In the genomic region with DNA sequence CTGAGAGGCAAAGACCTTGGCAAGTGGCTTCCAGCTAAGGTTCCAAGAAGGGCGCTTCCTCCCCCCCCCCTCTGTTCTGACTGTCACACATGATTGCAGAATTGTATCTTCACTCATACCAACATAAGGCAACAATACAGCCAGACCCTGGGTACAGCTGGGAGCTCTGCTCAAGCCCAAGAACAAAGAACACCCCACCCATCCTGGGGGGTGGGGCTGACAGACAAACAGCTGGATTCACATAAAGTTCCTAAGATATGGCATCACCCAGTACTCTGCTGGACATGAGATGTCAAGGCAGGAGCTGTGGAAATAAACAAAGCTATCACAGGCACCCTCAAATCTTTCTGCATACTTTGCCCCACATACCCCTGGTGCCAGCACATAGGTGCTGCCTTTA, we compare ENCODE assay signal across 21 mouse cellular contexts.
DNase-seq lines count a peak whose midpoint lies in the region; ATAC-seq and TF ChIP-seq lines count a peak whose summit lies in the region.
"Had no signal": no experiment of that assay in that cellular context is flagged by ENCODE, and none has a peak within 500 bp of the region (broad histone marks: within the 10 kb centered on the region; RNA-seq: fewer than 3 reads in every experiment).

No protein-coding gene starts in this region.

- no peaks in the 10 kb centered on the region for H3K9me3 ChIP-seq in kidney, embryonic 15.5 days (replicated peaks)
- H3K9me3 ChIP-seq in midbrain, embryonic 14.5 days (ENCODE audit: control insufficient read depth, low read length) = no peaks in the 10 kb centered on the region
- H3K9me3 ChIP-seq: embryonic facial prominence, embryonic 15.5 days; forebrain, embryonic 15.5 days; limb, embryonic 12.5 days had no signal

- no peak overlapping the region for H3K4me3 ChIP-seq in kidney, adult 2 months (ENCODE audit: insufficient read depth, low read depth, low read length)
- no peak overlapping the region for H3K4me3 ChIP-seq in kidney, embryonic 15.5 days (replicated peaks)
- peak overlapping the region; percentile 3; the same call in 1 of the 2 replicates for H3K4me3 ChIP-seq in testis, adult 2 months (ENCODE audit: control insufficient read depth, low read depth, low read length)
- no peak overlapping the region for H3K4me3 ChIP-seq in midbrain, embryonic 14.5 days (replicated peaks; ENCODE audit: low read depth, low read length)
- H3K4me3 ChIP-seq: embryonic facial prominence, embryonic 15.5 days; forebrain, embryonic 15.5 days; limb, embryonic 12.5 days had no signal

- intact Hi-C loops in heart, postnatal 25 days (cut with DNase I) = no loop called here

- ATAC-seq in kidney, embryonic 15.5 days (replicated peaks; ENCODE audit: low FRiP score) = no peak
- no peak for ATAC-seq in midbrain, embryonic 14.5 days (ENCODE audit: low FRiP score, low TSS enrichment)
- ATAC-seq: forebrain, embryonic 15.5 days; hindbrain, postnatal 0 days; liver, postnatal 0 days; Patski had no signal

- H3K9ac ChIP-seq in kidney, embryonic 15.5 days = no peak overlapping the region
- no peak overlapping the region for H3K9ac ChIP-seq in midbrain, embryonic 14.5 days (replicated peaks; ENCODE audit: low read length)
- H3K9ac ChIP-seq: embryonic facial prominence, embryonic 15.5 days; forebrain, embryonic 15.5 days; limb, embryonic 12.5 days; liver, postnatal 0 days had no signal

- TF ChIP-seq POLR2A in kidney, adult 2 months (IDR thresholded peaks at IDR 0.05; ENCODE audit: low read depth, low read length) = no peak
- no peak for TF ChIP-seq POLR2A in testis, adult 2 months (IDR thresholded peaks at IDR 0.05; ENCODE audit: control insufficient read depth, low read depth, low read length)

- no peaks in the 10 kb centered on the region for H3K36me3 ChIP-seq in kidney, adult 2 months (ENCODE audit: control insufficient read depth, insufficient read depth, low read length)
- no peaks in the 10 kb centered on the region for H3K36me3 ChIP-seq in kidney, embryonic 15.5 days
- H3K36me3 ChIP-seq in testis, adult 2 months (ENCODE audit: control insufficient read depth, insufficient read depth, low read length) = no peaks in the 10 kb centered on the region
- H3K36me3 ChIP-seq in midbrain, embryonic 14.5 days (ENCODE audit: control insufficient read depth, insufficient read depth, low read length) = no peaks in the 10 kb centered on the region
- H3K36me3 ChIP-seq: embryonic facial prominence, embryonic 15.5 days; forebrain, embryonic 15.5 days; limb, embryonic 12.5 days had no signal

- no peaks in the 10 kb centered on the region for H3K27me3 ChIP-seq in kidney, adult 2 months (replicated peaks; ENCODE audit: control insufficient read depth, insufficient read depth, low read length)
- H3K27me3 ChIP-seq in kidney, embryonic 15.5 days = no peaks in the 10 kb centered on the region
- H3K27me3 ChIP-seq in testis, adult 2 months (ENCODE audit: control insufficient read depth, insufficient read depth, low read length) = no peaks in the 10 kb centered on the region
- no peaks in the 10 kb centered on the region for H3K27me3 ChIP-seq in midbrain, embryonic 14.5 days (ENCODE audit: control insufficient read depth, insufficient read depth, low read length)
- H3K27me3 ChIP-seq: embryonic facial prominence, embryonic 15.5 days; forebrain, embryonic 15.5 days; limb, embryonic 12.5 days; Patski had no signal

- H3K4me1 ChIP-seq in kidney, adult 2 months (ENCODE audit: control insufficient read depth, insufficient read depth, low read length) = peaks cover 7% of the 10 kb centered on the region
- peaks cover 8% of the 10 kb centered on the region; the same call in 1 of the 2 replicates for H3K4me1 ChIP-seq in kidney, embryonic 15.5 days
- no peaks in the 10 kb centered on the region; the same call in 1 of the 2 replicates for H3K4me1 ChIP-seq in testis, adult 2 months (ENCODE audit: control insufficient read depth, insufficient read depth, low read length)
- H3K4me1 ChIP-seq in midbrain, embryonic 14.5 days (ENCODE audit: control insufficient read depth, insufficient read depth, low read length) = no peaks in the 10 kb centered on the region
- H3K4me1 ChIP-seq: forebrain, embryonic 15.5 days had no signal

- WGBS in kidney, adult 2 months = 67% methylated on average over 1 of the region's 1 CpGs
- 96% methylated on average over 1 of the region's 1 CpGs for whole genome bisulfite sequencing in kidney, embryonic 15.5 days
- WGBS in midbrain, embryonic 14.5 days = 82% methylated on average over 1 of the region's 1 CpGs

- no peak for TF ChIP-seq CTCF in kidney, adult 2 months (conservative IDR thresholded peaks at IDR 0.05; ENCODE audit: insufficient read depth, insufficient read length, low read depth, low read length)
- no peak for TF ChIP-seq CTCF in testis, adult 2 months (IDR thresholded peaks at IDR 0.05; ENCODE audit: control insufficient read depth, insufficient read depth, insufficient replicate concordance, low read depth, low read length)

- peak; percentile 92 for DNase-seq in heart, adult 11 months
- DNase-seq in heart, postnatal 25 days (ENCODE audit: low spot score) = no peak
- DNase-seq in kidney, adult 2 months = peak; percentile 16
- no peak for DNase-seq in testis, postnatal 10 days (ENCODE audit: low spot score)
- DNase-seq in midbrain, embryonic 14.5 days = no peak
- DNase-seq in natural killer cell, adult 2 months (ENCODE audit: low spot score in 2 of 2) = no peak
- DNase-seq: cerebellum, adult 11-12 months; cerebellum, postnatal 25 days; embryo, embryonic 11 days; kidney, adult 18-20 months; kidney, postnatal 10 days; liver, postnatal 0 days had no signal

- no peak overlapping the region for H3K4me2 ChIP-seq in kidney, embryonic 15.5 days
- no peak overlapping the region for H3K4me2 ChIP-seq in midbrain, embryonic 14.5 days (ENCODE audit: low read length)
- H3K4me2 ChIP-seq: embryonic facial prominence, embryonic 15.5 days; forebrain, embryonic 15.5 days; limb, embryonic 12.5 days; liver, embryonic 11.5 days; midbrain, embryonic 11.5 days had no signal

- no peak overlapping the region for H3K27ac ChIP-seq in kidney, adult 2 months (ENCODE audit: insufficient read depth, low read depth, low read length)
- no peak overlapping the region for H3K27ac ChIP-seq in kidney, embryonic 15.5 days
- H3K27ac ChIP-seq in testis, adult 2 months (ENCODE audit: control insufficient read depth, insufficient read depth, low read depth, low read length) = no peak overlapping the region
- H3K27ac ChIP-seq in midbrain, embryonic 14.5 days (replicated peaks; ENCODE audit: low read depth, low read length) = no peak overlapping the region
- H3K27ac ChIP-seq: embryonic facial prominence, embryonic 15.5 days; forebrain, embryonic 15.5 days; hindbrain, postnatal 0 days; limb, embryonic 12.5 days had no signal

Comparison
In these comparisons a context has a peak if more than half of its experiments do, and no peak if none do; other contexts are left out.
1. DNase-seq: peak in heart, adult 11 months (single experiment) and kidney, adult 2 months (single experiment); none in heart, postnatal 25 days (single experiment), testis, postnatal 10 days (single experiment), midbrain, embryonic 14.5 days (single experiment) and natural killer cell, adult 2 months (0 of 2).